Mouse (Mus musculus): ENCODE data around the gene Snx29.
"Not testable (repeated sequence)": the region's sequence is repeated elsewhere in the genome, so short reads cannot be mapped to it uniquely, and the experiment has no call there.

Snx29 gene

DNA sequence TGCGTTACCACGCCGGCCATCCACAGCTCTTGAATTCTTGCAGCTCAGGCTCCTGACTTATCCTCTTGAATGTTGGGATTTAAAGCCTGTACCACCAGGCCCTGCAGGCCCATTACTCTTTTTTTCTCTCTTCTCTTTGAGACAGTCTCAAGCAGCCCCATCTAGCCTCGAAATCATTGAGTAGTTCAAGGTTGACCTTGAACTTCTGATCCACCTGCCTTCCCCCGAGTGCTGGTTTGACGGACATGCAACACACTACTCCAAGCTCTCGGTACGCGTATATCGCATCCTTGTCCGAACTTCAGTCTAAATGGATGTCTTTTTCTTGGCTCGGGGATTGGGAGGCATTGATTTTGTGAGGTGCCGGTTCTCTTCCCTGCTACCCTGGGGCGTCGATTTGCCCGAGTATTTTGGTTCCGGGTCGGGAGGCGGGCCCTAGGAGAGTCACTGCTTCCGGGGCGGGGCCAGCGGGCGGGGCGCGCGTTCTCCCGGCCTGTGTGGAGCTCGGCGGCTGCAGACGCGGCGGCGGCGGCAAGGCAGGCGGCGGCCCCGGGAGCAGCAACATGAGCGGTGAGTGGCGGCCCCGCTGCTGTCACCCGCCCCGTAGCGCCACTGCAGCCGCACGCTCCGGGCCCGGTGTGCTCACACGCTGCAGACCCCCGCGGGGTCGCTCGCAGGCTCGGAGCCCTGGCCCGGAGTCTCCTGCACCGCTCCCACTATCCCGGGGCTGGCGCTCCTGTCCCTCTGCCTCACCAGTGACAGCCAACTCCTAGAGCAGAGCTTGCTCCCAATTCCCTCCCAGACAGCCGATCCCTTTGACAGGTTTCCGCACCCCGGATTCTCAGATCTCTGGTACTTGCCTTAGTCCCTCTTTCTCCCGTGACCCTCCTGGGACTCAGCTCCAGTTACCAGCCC, at the start of gene Snx29:
TSS of gene Snx29 (plus strand) at position 500 of the 915 bp plus-strand sequence.
- peak; percentile 98 for DNase-seq (ENCODE audit: low spot score)

DNA sequence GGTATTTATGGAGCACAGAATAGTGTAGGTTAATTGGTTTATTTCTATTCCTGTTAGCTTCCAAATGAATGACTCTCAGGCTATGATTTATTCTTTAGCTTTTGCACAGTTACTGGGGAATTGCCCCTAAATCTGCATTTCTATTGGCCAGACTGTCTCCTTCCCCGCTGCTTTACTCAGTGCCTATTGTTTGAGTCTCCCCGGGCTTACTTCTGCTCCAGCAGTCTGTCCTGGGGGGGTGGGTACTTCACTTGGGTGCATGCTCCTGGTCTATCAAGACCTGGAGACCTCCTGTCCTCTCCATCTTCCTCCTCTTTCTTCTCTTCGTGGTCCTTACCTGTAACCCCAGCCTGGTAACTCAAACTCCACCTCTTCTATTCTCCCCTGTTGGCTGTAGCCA, 45.8 kb upstream of the Snx29 start:
- DNase-seq (ENCODE audit: low spot score) = no peak

DNA sequence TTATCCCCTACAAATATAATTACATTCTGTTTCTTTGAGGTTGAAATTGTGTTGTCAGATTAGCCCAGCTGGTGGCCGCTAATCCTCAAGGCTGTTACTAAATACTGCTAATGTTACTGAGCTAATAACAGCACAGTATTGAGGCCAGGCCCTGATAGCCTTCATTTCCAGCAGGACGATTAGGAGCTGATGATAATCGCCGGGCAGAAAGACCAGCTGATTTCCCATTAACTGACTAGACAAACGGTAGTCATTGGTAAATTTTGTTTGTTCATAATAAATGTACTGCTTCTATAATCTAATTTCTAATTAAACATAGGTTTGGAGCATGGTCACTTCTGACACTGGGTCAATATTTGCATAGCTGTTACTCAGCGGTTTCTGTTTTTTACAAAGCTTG, 43.9 kb upstream of the Snx29 start:
- DNase-seq (ENCODE audit: low spot score) = no peak

DNA sequence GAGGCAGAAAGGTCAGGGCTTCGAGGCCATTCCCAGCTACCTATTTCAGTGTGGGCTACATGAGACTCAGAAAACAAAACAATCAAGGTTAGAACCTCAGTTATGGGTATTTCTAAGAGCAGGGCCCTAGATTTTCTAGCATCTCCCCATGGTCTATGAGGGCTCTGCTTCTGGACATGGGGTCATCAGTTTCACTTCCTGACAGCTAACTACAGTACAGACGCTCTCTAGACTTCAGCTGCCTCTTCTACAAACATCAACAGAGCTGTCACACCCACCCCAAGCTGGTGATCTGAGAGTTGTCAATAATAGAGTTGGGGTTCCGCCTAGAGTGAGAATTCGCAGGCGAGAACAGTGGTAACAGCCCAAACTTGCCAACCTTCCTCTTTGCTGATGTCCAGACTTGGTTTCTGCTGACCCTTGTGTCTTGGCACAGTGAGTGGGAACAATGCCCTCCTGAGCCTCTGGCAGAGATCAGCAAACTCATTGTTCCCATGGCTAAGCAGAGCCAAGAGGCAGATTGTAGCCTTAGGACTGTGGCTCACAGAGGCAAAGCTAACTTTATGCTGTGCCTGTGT, 40.0 kb upstream of the Snx29 start:
- DNase-seq (ENCODE audit: low spot score) = no peak

DNA sequence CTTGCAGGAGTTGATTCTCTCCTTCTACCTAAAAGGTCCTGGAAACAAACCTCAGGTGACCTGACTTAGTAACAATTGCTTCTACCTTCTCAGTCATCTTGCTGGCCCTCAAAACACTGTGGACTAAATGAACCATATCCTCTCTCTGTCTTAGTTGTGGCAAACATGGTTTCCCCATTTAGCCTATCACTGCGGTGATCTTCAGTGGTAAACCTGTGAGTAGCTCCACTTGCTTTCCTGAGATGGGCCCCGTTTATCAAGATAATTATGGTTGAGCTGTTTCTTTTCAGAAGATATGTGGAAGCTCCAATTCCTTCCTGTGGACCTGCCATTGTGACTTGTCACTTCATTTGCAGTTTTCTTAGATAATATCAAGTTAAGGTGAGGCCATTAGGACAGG, 37.8 kb upstream of the Snx29 start:
- DNase-seq (ENCODE audit: low spot score) = no peak

DNA sequence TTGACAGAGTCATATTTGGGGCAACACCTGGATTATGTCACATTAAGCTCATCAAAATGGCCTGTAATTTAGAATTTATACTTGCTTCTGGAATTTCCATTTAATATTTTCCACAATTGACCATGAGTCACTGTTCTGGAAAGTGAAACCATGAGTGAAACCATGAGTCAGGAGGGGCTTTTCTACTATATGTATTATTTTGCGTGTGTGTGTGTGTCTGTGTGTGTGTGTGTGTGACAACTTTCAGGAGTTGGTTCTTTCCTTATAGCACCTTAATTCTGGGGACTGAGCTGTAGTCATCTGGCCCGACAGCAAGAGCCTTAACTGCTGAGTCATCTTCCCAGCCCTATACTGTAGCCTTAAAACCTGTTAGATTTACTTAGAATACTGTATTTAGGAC, 36.8 kb upstream of the Snx29 start:
- DNase-seq (ENCODE audit: low spot score) = no peak

DNA sequence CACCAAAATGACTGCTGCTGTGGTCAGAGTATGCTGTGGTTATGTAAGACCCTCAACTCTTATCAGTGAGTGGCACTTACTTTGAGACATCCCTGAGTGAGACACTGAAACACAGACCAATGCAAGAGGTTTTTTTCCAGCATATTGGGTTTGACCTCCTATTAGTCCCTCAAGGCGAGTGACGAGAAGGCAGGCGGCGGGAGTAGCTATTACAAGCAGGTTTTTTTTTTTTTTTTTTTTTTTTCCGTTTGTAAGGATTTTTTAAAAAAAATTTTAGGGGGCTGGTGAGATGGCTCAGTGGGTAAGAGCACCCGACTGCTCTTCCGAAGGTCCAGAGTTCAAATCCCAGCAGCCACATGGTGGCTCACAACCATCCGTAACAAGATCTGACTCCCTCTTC, 33.8 kb upstream of the Snx29 start:
- not testable (repeated sequence) for DNase-seq (ENCODE audit: low spot score)

DNA sequence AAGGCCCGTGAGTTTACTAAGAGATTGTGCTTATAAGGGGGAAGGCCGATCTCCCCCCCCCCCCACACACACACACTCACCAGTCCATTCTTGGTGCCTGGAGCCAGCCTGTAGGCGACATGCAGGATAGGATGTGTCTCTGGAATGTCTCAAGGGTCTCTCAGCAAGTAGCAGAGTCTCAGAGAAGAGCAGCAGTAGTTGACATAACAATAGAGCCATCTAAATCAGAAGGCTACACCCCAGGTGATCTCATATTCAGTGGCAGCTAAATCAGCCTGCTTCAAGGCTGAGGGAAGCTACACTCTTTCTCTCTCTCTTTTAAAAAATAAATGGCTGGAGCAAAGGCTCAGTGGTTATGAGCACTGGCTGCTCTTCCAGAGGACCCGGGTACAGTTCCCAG, 27.1 kb upstream of the Snx29 start:
- not testable (repeated sequence) for DNase-seq (ENCODE audit: low spot score)

DNA sequence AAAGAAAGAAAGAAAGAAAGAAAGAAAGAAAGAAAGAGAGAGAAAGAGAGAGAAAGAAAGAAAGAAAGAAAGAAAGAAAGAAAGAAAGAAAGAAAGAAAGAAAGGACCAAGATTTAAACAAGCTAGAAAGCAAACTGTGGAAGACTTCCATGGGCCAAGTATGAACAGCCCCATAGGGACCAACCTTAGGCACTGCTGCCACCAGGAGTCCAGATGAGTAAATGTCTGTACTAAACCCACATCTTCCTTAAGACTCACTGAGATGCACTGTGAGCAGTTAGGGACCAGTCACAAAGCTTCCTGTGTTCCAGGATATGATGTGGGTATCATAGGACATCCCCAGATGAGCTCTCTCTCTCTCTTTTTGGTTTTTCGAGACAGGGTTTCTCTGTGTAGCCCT, 25.0 kb upstream of the Snx29 start:
- DNase-seq (ENCODE audit: low spot score) = peak; percentile 37

DNA sequence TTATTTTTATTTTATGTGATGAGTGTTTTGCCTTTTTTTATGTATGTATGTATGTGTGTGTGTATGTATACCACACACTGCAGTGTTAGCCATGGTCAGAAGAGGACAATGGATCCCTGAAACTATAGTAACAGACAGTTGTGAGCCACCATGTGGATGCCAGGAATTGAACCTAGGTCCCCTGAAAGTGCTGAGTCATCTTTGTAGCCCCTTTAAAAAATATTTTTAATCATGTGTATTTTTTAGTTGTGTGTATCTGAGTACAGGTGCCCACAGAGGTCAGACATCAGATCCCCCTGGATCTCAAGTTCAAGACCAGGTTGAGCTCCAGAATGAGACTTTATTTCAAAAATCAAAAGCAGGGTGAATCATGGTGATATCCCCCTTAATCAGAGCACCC, 19.0 kb upstream of the Snx29 start:
- no peak for DNase-seq (ENCODE audit: low spot score)

DNA sequence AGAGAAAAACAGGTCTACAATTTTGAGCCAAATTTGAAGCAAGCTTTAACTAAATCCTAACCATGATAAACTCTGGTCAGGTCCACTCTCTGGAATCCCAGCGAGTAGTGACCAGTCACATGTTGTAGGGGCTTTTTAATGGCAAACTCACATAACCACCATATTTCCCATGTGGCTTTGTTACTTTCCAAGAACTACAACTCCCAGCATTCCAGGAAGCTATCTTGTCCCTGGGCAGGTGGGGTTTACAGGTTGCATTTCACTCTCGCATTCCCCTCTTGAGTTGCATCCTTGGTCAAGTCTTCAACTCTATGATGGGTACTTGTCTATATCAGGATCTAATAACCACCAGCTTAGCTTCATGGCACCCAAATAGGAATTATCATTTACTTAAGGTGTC, 17.2 kb upstream of the Snx29 start:
- no peak for DNase-seq (ENCODE audit: low spot score)

DNA sequence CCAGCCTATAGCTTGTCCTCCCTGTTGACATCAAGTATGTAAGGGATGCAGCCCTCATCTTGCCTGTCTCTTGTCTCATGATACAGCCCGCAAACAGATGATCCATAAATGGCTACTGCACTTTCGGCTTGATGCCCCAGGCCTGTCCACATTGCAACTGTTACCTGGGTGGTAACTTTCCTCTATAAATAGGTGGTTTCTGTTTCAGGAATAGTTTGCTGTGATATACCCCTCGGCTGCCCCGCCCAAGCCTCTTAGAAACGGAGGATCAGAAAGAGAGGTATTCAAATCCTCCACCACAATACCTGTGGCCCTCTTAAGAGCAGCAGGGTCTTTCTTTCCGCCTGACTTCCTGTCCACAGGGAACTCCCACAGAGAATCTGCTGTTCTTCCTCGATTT, 9.2 kb upstream of the Snx29 start, which contains the start of gene Tnfrsf17:
TSS of gene Tnfrsf17 (plus strand) at position 301 of the 400 bp plus-strand sequence.
- DNase-seq (ENCODE audit: low spot score) = no peak

DNA sequence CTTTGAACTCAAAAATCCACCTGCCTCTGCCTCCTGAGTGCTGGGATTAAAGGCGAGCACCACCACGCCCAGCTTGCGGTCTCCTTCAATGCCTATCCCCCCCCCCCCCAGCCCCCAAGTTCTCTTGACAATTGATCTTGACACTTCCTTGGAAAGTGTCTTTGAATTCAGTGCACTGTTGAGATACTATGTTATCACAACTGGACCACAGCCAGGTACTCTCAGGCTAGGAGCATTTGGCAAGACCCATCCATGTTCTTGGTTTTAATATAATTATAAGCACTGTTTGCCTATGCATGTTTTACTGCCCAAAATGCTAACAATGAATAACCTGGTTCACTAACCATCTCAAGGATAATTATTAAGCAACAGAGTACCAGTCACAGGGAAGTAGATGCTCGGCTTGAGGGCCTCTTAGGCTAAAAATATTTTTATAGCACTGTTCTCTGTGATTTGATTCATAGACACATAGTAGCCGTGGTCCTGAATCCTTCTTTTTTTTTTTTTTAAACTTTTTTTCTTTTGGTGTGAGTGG, 6.9 kb upstream of the Snx29 start:
- peak; percentile 14 for DNase-seq (ENCODE audit: low spot score)

DNA sequence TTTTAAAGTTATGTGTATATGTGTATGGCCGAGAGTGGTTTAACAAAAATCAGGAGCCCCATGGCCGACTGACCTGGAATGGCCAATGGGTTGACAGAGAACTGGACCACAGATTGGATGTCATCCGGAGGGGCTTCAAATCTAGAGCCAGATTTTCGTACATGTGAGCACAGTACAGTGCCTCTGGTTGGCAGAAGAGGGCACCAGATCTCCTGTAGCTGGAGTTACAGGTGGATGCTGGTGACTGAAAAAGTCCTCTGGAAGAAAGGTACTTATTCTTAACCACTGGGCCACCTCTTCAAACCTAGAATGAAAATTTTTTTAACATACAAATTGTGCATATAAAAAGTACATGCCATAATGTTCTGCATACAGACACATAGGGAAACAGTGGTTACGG, 6.0 kb upstream of the Snx29 start:
- DNase-seq (ENCODE audit: low spot score) = no peak

DNA sequence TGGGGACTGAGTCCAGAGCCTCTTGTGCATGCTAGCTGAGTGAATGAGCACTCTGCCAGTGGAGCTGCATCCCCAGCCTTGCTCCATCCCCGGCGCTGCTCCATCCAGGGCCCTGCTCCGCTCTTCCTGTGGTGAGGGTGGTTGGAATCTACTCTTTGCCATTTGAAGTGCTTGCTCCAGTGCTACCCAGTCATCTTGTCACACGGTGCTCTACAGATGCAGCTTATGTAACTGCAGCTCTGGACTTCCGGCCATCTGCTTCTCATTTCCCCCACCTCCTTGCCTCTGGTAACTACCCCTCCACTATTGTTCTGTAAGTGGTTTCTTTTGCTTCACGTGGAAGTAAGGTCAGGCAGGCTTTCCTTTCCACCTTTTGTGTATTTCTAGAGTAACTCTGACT, 5.4 kb upstream of the Snx29 start:
- DNase-seq (ENCODE audit: low spot score) = no peak

DNA sequence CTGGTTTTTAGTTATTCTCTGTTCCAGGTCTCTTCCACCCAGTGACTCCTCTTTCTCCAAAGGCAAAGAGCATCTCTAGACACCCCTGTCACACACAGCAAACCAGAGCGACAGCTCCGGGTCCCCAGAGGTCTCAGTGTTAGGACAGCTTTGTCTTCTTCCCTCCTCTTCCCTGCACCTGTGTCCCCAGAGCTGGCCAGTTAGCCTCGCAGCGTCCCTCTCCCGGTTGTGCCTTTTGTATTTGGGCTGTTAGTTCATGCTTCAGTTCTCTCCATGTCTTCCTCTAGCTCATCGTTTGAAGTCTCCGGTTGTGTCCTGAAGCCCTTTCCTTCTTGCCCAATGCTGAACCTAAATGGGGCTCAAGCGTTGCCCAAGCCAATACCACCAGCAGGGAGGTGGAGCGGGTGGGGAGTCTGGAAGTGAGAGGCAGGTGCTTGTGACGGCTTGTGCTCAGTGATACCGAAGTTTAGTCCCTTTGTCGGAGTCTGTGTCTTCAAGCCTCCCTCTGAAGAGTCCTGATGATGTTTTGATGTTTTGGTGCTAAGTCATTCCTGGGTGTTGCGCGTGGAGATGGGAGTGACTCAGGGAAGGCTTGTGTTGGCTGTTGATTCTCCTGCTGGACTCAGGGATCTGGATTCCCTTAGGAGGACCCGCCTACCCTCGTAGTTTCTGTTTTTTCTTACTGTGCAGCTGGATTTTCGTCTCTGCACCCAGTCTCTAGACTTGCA, 780 bp downstream of the Snx29 start:
- DNase-seq (ENCODE audit: low spot score) = peak; percentile 27

DNA sequence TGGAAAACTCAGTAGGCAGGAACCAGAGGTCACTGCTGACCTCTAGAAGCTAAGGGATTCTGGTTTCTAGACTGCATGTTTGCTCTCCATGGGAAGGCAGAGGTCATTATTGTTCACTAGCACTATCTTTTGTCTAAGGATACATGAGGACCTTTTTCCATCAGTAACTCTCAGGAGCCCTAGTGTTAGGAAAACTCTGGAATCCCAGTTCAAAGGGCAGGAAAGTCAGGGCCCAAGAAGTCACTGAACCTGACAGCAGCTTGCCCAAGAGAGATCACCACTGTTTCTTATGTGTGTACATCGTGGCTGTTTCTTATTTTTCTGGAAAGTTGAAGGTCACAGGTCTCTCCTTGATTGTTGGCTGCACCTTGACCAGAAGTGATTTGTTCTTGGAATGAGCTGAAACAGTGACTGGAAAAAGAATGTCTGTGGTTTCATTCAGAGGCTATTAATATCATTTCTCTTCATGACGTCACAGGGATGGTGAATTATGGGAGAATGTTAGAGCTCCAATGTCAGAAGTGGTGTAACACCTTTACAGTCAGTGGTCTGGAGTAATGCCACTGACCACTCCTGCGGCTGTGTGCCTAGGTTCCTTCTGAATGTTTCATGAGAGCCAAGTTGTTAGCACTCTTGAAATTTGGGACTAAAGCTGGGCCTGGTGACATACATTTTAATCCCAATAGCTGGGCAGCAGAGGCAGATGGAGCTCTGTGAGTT, 7.5 kb downstream of the Snx29 start:
- no peak for DNase-seq (ENCODE audit: low spot score)

DNA sequence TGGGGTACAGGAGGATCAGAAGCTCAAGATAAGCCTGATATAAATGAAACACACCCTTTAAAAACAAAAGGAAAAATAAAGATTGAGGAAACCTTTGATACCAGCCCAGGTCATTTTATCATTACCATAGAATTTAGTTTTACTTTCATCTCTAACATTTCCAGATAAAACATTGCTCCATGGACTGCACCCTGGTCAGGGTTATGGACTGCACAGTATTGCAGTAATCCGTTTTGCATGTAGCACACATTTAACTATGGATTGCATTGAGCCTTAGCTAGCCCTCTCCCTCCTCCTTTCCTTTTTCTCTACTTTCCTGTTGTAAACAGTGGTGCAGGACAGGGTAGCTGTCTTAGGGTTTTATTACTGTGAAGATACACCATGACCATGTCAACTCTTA, 8.3 kb downstream of the Snx29 start:
- DNase-seq (ENCODE audit: low spot score) = no peak

DNA sequence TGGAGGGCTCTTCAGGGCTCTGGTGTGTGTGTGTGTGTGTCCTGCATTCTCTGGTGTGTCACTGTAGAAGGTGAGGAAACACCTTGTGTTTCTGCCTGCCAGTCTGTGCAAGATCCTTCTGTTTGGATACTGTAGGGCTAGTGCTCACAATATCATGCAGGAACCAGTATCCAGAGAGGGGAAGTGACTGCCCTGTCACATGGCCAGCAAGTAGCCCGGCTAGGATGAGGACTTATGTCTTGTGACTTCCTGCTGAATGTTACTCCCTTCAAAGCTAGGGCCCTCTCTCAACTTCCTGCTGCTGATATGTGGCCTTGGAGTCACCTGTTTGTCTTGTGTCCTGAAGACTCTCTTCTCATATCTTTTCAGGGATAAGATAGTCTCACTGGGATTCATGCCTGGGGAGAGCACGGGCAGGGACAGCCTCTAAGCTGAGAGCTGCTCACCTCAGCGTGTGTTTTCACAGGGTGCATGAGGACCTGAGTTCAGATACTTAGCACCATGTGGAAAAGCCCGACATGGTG, 20.6 kb downstream of the Snx29 start:
- peak; percentile 14 for DNase-seq (ENCODE audit: low spot score)

DNA sequence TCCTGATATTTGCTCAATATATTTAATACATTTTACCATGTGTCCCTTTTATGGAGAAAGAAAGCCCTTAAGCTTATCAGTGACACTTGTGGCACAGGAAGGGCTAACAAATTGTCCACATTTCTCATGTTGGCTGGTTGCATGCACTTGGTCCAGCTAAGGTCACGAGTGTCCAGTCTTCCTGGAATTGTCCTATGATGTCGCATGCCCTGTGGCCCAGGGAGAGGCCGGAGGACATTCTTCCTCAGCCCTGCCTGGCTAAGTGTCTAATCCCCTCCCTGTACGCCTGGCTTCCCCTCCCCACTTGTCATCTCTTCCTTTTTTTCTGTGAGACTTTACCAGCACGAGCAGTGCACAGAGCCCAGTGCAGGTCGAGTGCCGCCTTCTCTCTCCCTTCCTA, 29.2 kb downstream of the Snx29 start:
- no peak for DNase-seq (ENCODE audit: low spot score)

DNA sequence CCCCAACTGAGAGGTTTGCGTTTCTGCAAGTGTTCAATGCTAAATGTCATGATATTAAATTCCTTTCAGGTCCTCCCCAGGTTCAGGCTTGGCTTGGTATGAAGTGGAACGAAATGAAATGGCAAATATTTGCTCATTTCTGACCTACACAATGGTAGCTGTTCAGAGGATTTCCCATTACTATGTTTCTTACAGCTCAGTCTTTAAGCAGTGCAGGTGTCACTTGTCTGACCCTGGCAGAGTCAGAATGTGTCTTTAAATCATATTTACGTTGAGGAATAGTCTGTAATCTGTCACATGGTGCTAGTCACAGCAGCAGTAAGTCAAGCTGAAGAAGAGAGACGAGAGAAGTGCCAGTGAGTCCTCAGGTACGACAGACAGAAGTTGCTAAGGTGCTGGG, 36.5 kb downstream of the Snx29 start:
- no peak for DNase-seq (ENCODE audit: low spot score)

DNA sequence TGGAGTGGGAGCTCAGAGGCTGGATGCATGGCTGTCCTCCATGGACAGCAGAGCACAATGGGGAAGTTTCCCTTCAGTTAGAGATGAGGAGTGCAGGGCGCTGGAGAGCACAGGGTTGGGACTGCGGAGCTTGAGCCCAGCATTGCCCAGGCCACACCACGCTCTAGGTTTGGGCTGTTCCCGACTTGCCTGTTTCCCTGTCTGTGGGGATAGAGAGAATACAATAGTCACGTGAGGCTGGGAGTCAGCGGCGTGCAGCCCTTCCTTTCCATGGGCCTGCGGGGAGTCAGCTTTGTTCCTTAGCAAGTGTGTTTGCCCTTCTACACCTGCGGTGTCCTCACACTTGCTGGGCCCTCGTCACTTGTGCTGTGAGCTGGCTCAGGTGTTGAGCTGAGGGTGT, 37.2 kb downstream of the Snx29 start:
- DNase-seq (ENCODE audit: low spot score) = no peak
